Mouse (Mus musculus): ENCODE data around the gene Magt1. TPM values are rescaled to one million over a fixed set of nuclear protein-coding genes. Genes with fewer than 3 reads are reported as not detected.

Gene Magt1
- total and polyA plus RNA-seq, 3 experiments = 48.5 to 78.4 (median 55.1) TPM

- peak; percentile 88 for DNase-seq (ENCODE audit: extremely low read depth)
- dilution Hi-C loops (cut with MboI; ENCODE audit: extremely low pct_ligation_motif_present, extremely low pct_unique_long_range_greater_than_20kb, low sequenced_read_pairs) (no loop called here), in situ Hi-C loops (cut with MboI; ENCODE audit: low pct_ligation_motif_present, low pct_unique_long_range_greater_than_20kb, low sequenced_read_pairs) (loop anchor here (5.0 to 10.0 kb wide), 2 partner anchors 91 to 152 kb away; partner anchors contain the start of gene Atrx)
- H3K4me1 ChIP-seq (ENCODE audit: control insufficient read depth in 1 of 2, insufficient read depth in 2 of 2) = peaks cover 0 to 4% of the 10 kb centered on the region in 2 experiments; a peak in 2 of 4 replicates
- H3K9ac ChIP-seq (ENCODE audit: insufficient read depth, low read depth) = peak within 1 kb of the TSS; percentile 81
- peaks cover 12 to 16% of the 10 kb centered on the region in 2 experiments for H3K36me3 ChIP-seq (replicated peaks in 1 of 2; ENCODE audit: control insufficient read depth in 1 of 2, insufficient read depth in 1 of 2, low read length in 1 of 2)
- H3K79me2 ChIP-seq (replicated peaks; ENCODE audit: control insufficient read depth, extremely low read depth, insufficient read depth, poor library complexity, severe bottlenecking) = peaks cover 16% of the 10 kb centered on the region
- H3K4me2 ChIP-seq (ENCODE audit: insufficient read depth, low read depth, poor library complexity, severe bottlenecking) = peak within 1 kb of the TSS; percentile 5; the same call in 1 of the 2 replicates
- peak within 1 kb of the TSS; percentile 62 to 91 (median 76) for H3K4me3 ChIP-seq (replicated peaks in 1 of 3; ENCODE audit: low read depth in 2 of 3, low read length in 2 of 3, poor library complexity in 1 of 3)
- no peaks in the 10 kb centered on the region for H3K27me3 ChIP-seq (replicated peaks)
- TF ChIP-seq CHD2 (IDR thresholded peaks at IDR 0.05; ENCODE audit: low read length) = peak; percentile 98
- peak; percentile 79 for TF ChIP-seq MYC (IDR thresholded peaks at IDR 0.05; ENCODE audit: low read depth, low read length)
- 0 out of 2 replicates have a peak, but pooled peaks have one; percentile 52 for TF ChIP-seq POLR2AphosphoS2 (IDR thresholded peaks at IDR 0.05; ENCODE audit: low read depth, low read length)
- TF ChIP-seq RAD21 (IDR thresholded peaks at IDR 0.05; ENCODE audit: low read depth, low read length) = no peak
- peak; percentile 79 for TF ChIP-seq SIN3A (IDR thresholded peaks at IDR 0.05; ENCODE audit: low read length)
- no peak for TF ChIP-seq GABPA (IDR thresholded peaks at IDR 0.05; ENCODE audit: insufficient replicate concordance, low read depth, low read length)
- no peak for TF ChIP-seq MAFK (IDR thresholded peaks at IDR 0.05; ENCODE audit: insufficient replicate concordance, low read length)
- TF ChIP-seq TCF12 (IDR thresholded peaks at IDR 0.05; ENCODE audit: low read depth, low read length) = peak; percentile 50; the same call in 1 of the 2 replicates
- TF ChIP-seq TBP (conservative IDR thresholded peaks at IDR 0.05; ENCODE audit: low read depth, low read length) = 0 out of 2 replicates have a peak, but pooled peaks have one; percentile 42
- TF ChIP-seq E2F4 (IDR thresholded peaks at IDR 0.05; ENCODE audit: insufficient replicate concordance, low read depth, low read length) = no peak
- TF ChIP-seq ZNF384 (IDR thresholded peaks at IDR 0.05; ENCODE audit: low read depth, low read length) = 0 out of 2 replicates have a peak, but pooled peaks have one; percentile 16
- no peak for TF ChIP-seq ZC3H11A (IDR thresholded peaks at IDR 0.05; ENCODE audit: low read depth, low read length)
- 0 out of 2 replicates have a peak, but pooled peaks have one; percentile 15 for TF ChIP-seq KAT2A (IDR thresholded peaks at IDR 0.05; ENCODE audit: insufficient replicate concordance, low read length)
- TF ChIP-seq UBTF (IDR thresholded peaks at IDR 0.05; ENCODE audit: low read depth, low read length) = no peak
- no peak for TF ChIP-seq RCOR1 (conservative IDR thresholded peaks at IDR 0.05; ENCODE audit: low read depth, low read length)
- no peak for TF ChIP-seq ZKSCAN1 (IDR thresholded peaks at IDR 0.05; ENCODE audit: borderline replicate concordance, low read depth, low read length)
- TF ChIP-seq PAX5 (IDR thresholded peaks at IDR 0.05; ENCODE audit: low read length) = no peak
- peak; percentile 69; the same call in 1 of the 2 replicates for TF ChIP-seq MXI1 (IDR thresholded peaks at IDR 0.05; ENCODE audit: low read depth, low read length)
- peak; percentile 79; the same call in 1 of the 2 replicates for TF ChIP-seq CHD1 (IDR thresholded peaks at IDR 0.05; ENCODE audit: low read depth, low read length)
- TF ChIP-seq ETS1 (conservative IDR thresholded peaks at IDR 0.05; ENCODE audit: low read depth, low read length) = no peak
- TF ChIP-seq EP300 (IDR thresholded peaks at IDR 0.05; ENCODE audit: low read length) = no peak
- TF ChIP-seq BHLHE40 (IDR thresholded peaks at IDR 0.05; ENCODE audit: low read depth, low read length) = no peak
- peak; percentile 81 for TF ChIP-seq HCFC1 (IDR thresholded peaks at IDR 0.05; ENCODE audit: low read depth, low read length)
- peak; percentile 77 for TF ChIP-seq NELFE (IDR thresholded peaks at IDR 0.05; ENCODE audit: low read depth, low read length)
- no peak for TF ChIP-seq CTCF (conservative IDR thresholded peaks at IDR 0.05 in 1 of 2, IDR thresholded peaks at IDR 0.05 in 1 of 2; ENCODE audit: low read depth in 2 of 2, low read length in 2 of 2)
- TF ChIP-seq POLR2A (IDR thresholded peaks at IDR 0.05; ENCODE audit: low read depth, low read length) = peak; percentile 76
- no peak for TF ChIP-seq NRF1 (IDR thresholded peaks at IDR 0.05; ENCODE audit: low read depth, low read length)
- no peak for TF ChIP-seq MEF2A (IDR thresholded peaks at IDR 0.05; ENCODE audit: borderline replicate concordance, low read depth, low read length)
- no peak for TF ChIP-seq IRF4 (IDR thresholded peaks at IDR 0.05; ENCODE audit: low read depth, low read length)
- TF ChIP-seq ELF1 (IDR thresholded peaks at IDR 0.05; ENCODE audit: low read depth, low read length) = peak; percentile 34; the same call in 1 of the 2 replicates
- H3K9me3 ChIP-seq (replicated peaks; ENCODE audit: low read length) = no peaks in the 10 kb centered on the region
- peak within 1 kb of the TSS; percentile 83 for H3K27ac ChIP-seq (ENCODE audit: insufficient read depth, low read depth)
Observed at GRCm38 (mm10) chrX:106015571-106016322, 4.0 kb upstream of the Magt1 start, which contains the start of gene Cox7b. TSS of gene Cox7b (plus strand) at chrX:106015700.
